Mouse (Mus musculus): ENCODE data around the gene Chd2.

DNA sequence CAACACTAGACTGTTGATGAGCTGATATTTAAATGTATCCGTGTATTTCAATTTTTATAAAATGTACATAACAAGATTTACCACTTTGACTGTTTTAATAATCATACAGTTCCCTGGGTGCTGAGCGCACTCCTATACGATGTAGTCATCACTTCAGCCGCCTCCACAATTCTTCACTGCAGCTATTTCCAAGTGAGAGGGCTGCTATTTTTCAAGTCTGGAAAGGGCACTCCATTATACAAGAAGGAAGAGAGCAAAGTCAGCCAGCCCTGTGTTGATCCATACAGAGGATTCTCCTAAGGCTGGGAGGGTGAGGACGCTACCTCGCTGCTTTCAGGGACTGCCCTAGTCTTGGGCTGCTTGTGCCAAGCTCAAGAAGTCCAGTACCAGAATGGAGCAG is 45.1 kb upstream of the Chd2 start:
- TF ChIP-seq CTCF (IDR thresholded peaks at IDR 0.05; ENCODE audit: low read depth, low read length) (no peak), EP300 (IDR thresholded peaks at IDR 0.05; ENCODE audit: insufficient read depth, low read depth, low read length) (no peak)

Measured in ES-Bruce4 (cell line).